ENCODE assay signal across 8 mouse cellular contexts in the genomic region with DNA sequence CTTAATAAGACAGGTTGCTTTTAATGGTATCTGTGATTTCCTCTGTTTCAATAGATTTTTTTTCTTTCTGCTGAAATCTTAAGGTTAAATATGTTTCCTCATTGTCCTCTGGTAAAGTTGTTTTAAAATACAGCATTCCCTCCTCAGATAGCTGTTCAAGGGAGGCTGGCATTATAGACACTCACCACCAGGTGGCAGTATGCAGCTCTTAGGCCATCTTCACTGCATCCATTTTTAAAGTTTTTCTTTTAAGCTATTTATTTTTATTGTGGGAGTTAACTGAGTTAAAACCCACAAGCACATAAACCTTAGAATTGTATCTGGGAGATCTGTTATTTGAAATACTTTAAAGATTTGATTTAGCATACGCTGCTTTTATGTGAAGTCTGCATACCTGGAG. TPM values are rescaled to one million over a fixed set of nuclear protein-coding genes. Genes with fewer than 3 reads are reported as not detected.
A peak's percentile ranks its signal among the peaks of the same experiment; 100 is the strongest.
DNase-seq lines count a peak whose midpoint lies in the region; ATAC-seq and TF ChIP-seq lines count a peak whose summit lies in the region.

No protein-coding gene starts in this region.

- peak; percentile 77 for TF ChIP-seq RAD21 in CH12.LX (IDR thresholded peaks at IDR 0.05; ENCODE audit: low read depth, low read length)

- H3K4me1 ChIP-seq in CH12.LX (ENCODE audit: control insufficient read depth in 1 of 2, insufficient read depth in 2 of 2) = peaks cover 8 to 33% of the 10 kb centered on the region in 2 experiments
- no peaks in the 10 kb centered on the region for H3K4me1 ChIP-seq in midbrain, postnatal 0 days (ENCODE audit: insufficient read depth, low read length)
- no peaks in the 10 kb centered on the region for H3K4me1 ChIP-seq in intestine, embryonic 16.5 days (ENCODE audit: control insufficient read depth, insufficient read depth, low read length)

- TF ChIP-seq CTCF in CH12.LX (conservative IDR thresholded peaks at IDR 0.05 in 1 of 2, IDR thresholded peaks at IDR 0.05 in 1 of 2; ENCODE audit: low read depth in 2 of 2, low read length in 2 of 2) = peak; percentile 80 to 86
- peak; percentile 94 for TF ChIP-seq CTCF in midbrain, postnatal 0 days (IDR thresholded peaks at IDR 0.05)

- 93% methylated on average over 1 of the region's 1 CpGs for WGBS in midbrain, postnatal 0 days
- 83% methylated on average over 1 of the region's 1 CpGs for WGBS in intestine, embryonic 16.5 days

- peak; percentile 11 for DNase-seq in kidney, adult 18-20 months
- DNase-seq in kidney, adult 11 months = no peak
- DNase-seq in A20 (ENCODE audit: low read depth, low spot score) (peak; percentile 66), CH12.LX (ENCODE audit: extremely low read depth) (peak; percentile 60)
- DNase-seq in cerebellum, adult 9-10 months = peak; percentile 71
- DNase-seq in midbrain, postnatal 0 days (ENCODE audit: low spot score) = peak; percentile 75

- dilution Hi-C loops in CH12.LX (cut with MboI; ENCODE audit: extremely low pct_ligation_motif_present, extremely low pct_unique_long_range_greater_than_20kb, low sequenced_read_pairs) = no loop called here

- H3K79me2 ChIP-seq in CH12.LX (replicated peaks; ENCODE audit: control insufficient read depth, extremely low read depth, insufficient read depth, poor library complexity, severe bottlenecking) = peaks cover 1% of the 10 kb centered on the region; the same call in 1 of the 2 replicates

- peaks cover 3 to 4% of the 10 kb centered on the region in 2 experiments for H3K36me3 ChIP-seq in CH12.LX (replicated peaks in 1 of 2; ENCODE audit: control insufficient read depth in 1 of 2, insufficient read depth in 1 of 2, low read length in 1 of 2)
- H3K36me3 ChIP-seq in midbrain, postnatal 0 days (ENCODE audit: insufficient read depth, low read length) = no peaks in the 10 kb centered on the region
- no peaks in the 10 kb centered on the region for H3K36me3 ChIP-seq in intestine, embryonic 16.5 days (ENCODE audit: control insufficient read depth, insufficient read depth, low read length)

- TF ChIP-seq EP300 in CH12.LX (IDR thresholded peaks at IDR 0.05; ENCODE audit: low read length) = no peak

- no peak overlapping the region for H3K27ac ChIP-seq in CH12.LX (ENCODE audit: insufficient read depth, low read depth)
- no peak overlapping the region for H3K27ac ChIP-seq in midbrain, postnatal 0 days (ENCODE audit: low read depth, low read length)
- H3K27ac ChIP-seq in intestine, embryonic 16.5 days (ENCODE audit: low read length) = no peak overlapping the region

- no peak overlapping the region for H3K4me2 ChIP-seq in CH12.LX (ENCODE audit: insufficient read depth, low read depth, poor library complexity, severe bottlenecking)
- H3K4me2 ChIP-seq in midbrain, postnatal 0 days (ENCODE audit: low read depth, low read length, poor library complexity, severe bottlenecking) = no peak overlapping the region
- H3K4me2 ChIP-seq in intestine, embryonic 16.5 days (ENCODE audit: low read depth, low read length) = no peak overlapping the region

- H3K9ac ChIP-seq in CH12.LX (ENCODE audit: insufficient read depth, low read depth) = no peak overlapping the region
- H3K9ac ChIP-seq in midbrain, postnatal 0 days (replicated peaks; ENCODE audit: low read length, poor library complexity, severe bottlenecking) = no peak overlapping the region
- no peak overlapping the region for H3K9ac ChIP-seq in intestine, embryonic 16.5 days (ENCODE audit: low read depth, low read length)

- in situ Hi-C loops in CH12.LX (cut with MboI; ENCODE audit: low pct_ligation_motif_present, low pct_unique_long_range_greater_than_20kb, low sequenced_read_pairs) = loop anchor here (10.0 to 25.0 kb wide), 2 partner anchors 455 to 688 kb away; no protein-coding TSS in a partner anchor

- TF ChIP-seq POLR2A in CH12.LX (IDR thresholded peaks at IDR 0.05; ENCODE audit: low read depth, low read length) = no peak

- H3K9me3 ChIP-seq in CH12.LX (replicated peaks; ENCODE audit: low read length) = no peaks in the 10 kb centered on the region
- no peaks in the 10 kb centered on the region for H3K9me3 ChIP-seq in midbrain, postnatal 0 days (ENCODE audit: low read length)
- H3K9me3 ChIP-seq in intestine, embryonic 16.5 days (ENCODE audit: control insufficient read depth, low read length) = no peaks in the 10 kb centered on the region

- ATAC-seq in inflammation-experienced regulatory T-cells, adult 6 months = peak; percentile 69
- ATAC-seq in midbrain, postnatal 0 days (ENCODE audit: low FRiP score) = no peak
- no peak for ATAC-seq in intestine, embryonic 16.5 days

- H3K4me3 ChIP-seq in CH12.LX (replicated peaks in 1 of 3; ENCODE audit: low read depth in 2 of 3, low read length in 2 of 3, poor library complexity in 1 of 3) = no peak overlapping the region
- H3K4me3 ChIP-seq in midbrain, postnatal 0 days (ENCODE audit: low read depth, low read length) = no peak overlapping the region
- H3K4me3 ChIP-seq in intestine, embryonic 16.5 days (ENCODE audit: low read length) = no peak overlapping the region

- H3K27me3 ChIP-seq in CH12.LX (replicated peaks) = no peaks in the 10 kb centered on the region
- no peaks in the 10 kb centered on the region for H3K27me3 ChIP-seq in midbrain, postnatal 0 days (ENCODE audit: insufficient read depth, low read length)
- H3K27me3 ChIP-seq in intestine, embryonic 16.5 days (replicated peaks; ENCODE audit: control insufficient read depth, insufficient read depth, low read length) = no peaks in the 10 kb centered on the region

TF ChIP-seq in CH12.LX, 34 proteins besides CTCF, POLR2A, EP300 and RAD21:
- no peak for TF ChIP-seq MAX (IDR thresholded peaks at IDR 0.05; ENCODE audit: low read length)
- TF ChIP-seq SMC3 (IDR thresholded peaks at IDR 0.05; ENCODE audit: low read depth, low read length) = peak; percentile 85

RNA-seq across cellular contexts. Expression of a gene that starts 7.1 kb away (rescaled TPM):
- total RNA-seq in CH12.LX (2012; rRNA removed) = 4.7 and 4.9 TPM in 2 replicates
- 3.4 TPM in 2 replicates for total RNA-seq in CH12.LX (2014; rRNA removed)
- polyA plus RNA-seq in CH12.LX (2012; ENCODE audit: insufficient read length, low read depth) = 3.0 and 3.7 TPM in 2 replicates
- polyA plus RNA-seq in inflammation-experienced regulatory T-cells, adult 6 months (2017; shearing (Covaris generic)) = 100 to 1,000 TPM; 249 to 663 (median 549) TPM
- total RNA-seq in midbrain, postnatal 0 days (2014; rRNA removed) = 14.6 and 16.1 TPM in 2 replicates
- 9.9 and 11.2 TPM in 2 replicates for polyA plus RNA-seq in midbrain, postnatal 0 days (2015; fragmentation: Nextera tagmentation; extraction: Ambion mirVana)
- 6.0 and 6.6 TPM in 2 replicates for polyA plus RNA-seq in intestine, embryonic 16.5 days (2015; fragmentation: Nextera tagmentation; extraction: Ambion mirVana)

Comparison
In these comparisons a context has a peak if more than half of its experiments do, and no peak if none do; other contexts are left out.
1. RNA of a gene that starts 7.1 kb away (polyA plus RNA-seq): 249 to 663 TPM in inflammation-experienced regulatory T-cells, adult 6 months; 9.9 to 11.2 TPM in midbrain, postnatal 0 days, 6.0 to 6.6 TPM in intestine, embryonic 16.5 days and 3.0 to 3.7 TPM in CH12.LX; every median in the first group is over 10 times any median in the second.